In genomic region chr5:118421884-118422821, GRCm38 (mm10) we compare ENCODE assay signal across 8 mouse cellular contexts.
DNase-seq lines count a peak whose midpoint lies in the region; ATAC-seq and TF ChIP-seq lines count a peak whose summit lies in the region.

No protein-coding gene starts in this region.

- H3K4me3 ChIP-seq in heart, embryonic 12.5 days, result no peak overlapping the region
- H3K4me3 ChIP-seq in embryonic facial prominence, embryonic 15.5 days (replicated peaks), result peak overlapping the region; percentile 24
- peak overlapping the region; percentile 29 for H3K4me3 ChIP-seq in hindbrain, embryonic 14.5 days (replicated peaks; ENCODE audit: low read length)
- H3K4me3 ChIP-seq in midbrain, embryonic 10.5 days, result peak overlapping the region; percentile 45
- H3K4me3 ChIP-seq in stomach, postnatal 0 days (ENCODE audit: low read depth, low read length), result no peak overlapping the region

- peaks cover 3% of the 10 kb centered on the region; the same call in 1 of the 2 replicates for H3K27me3 ChIP-seq in heart, embryonic 12.5 days (replicated peaks)
- no peaks in the 10 kb centered on the region for H3K27me3 ChIP-seq in embryonic facial prominence, embryonic 15.5 days
- no peaks in the 10 kb centered on the region for H3K27me3 ChIP-seq in hindbrain, embryonic 14.5 days (ENCODE audit: control insufficient read depth, insufficient read depth, low read length)
- H3K27me3 ChIP-seq in midbrain, embryonic 10.5 days (ENCODE audit: low read depth, poor library complexity, severe bottlenecking), result peaks cover 29% of the 10 kb centered on the region; the same call in 1 of the 2 replicates
- H3K27me3 ChIP-seq in stomach, postnatal 0 days (ENCODE audit: control insufficient read depth, insufficient read depth, low read length), result no peaks in the 10 kb centered on the region

- TF ChIP-seq CTCF in stomach, postnatal 0 days (IDR thresholded peaks at IDR 0.05; ENCODE audit: low read depth), result no peak

- TF ChIP-seq EP300 in stomach, postnatal 0 days (optimal IDR thresholded peaks at IDR 0.05), result no peak

- peak overlapping the region; percentile 41 for H3K4me2 ChIP-seq in heart, embryonic 12.5 days
- H3K4me2 ChIP-seq in embryonic facial prominence, embryonic 15.5 days (replicated peaks), result peak overlapping the region; percentile 46
- peak overlapping the region; percentile 62 for H3K4me2 ChIP-seq in hindbrain, embryonic 14.5 days (replicated peaks)
- peak overlapping the region; percentile 30; the same call in 1 of the 2 replicates for H3K4me2 ChIP-seq in stomach, postnatal 0 days (replicated peaks; ENCODE audit: low read depth)

- peaks cover 22% of the 10 kb centered on the region for H3K4me1 ChIP-seq in heart, embryonic 12.5 days (replicated peaks)
- peaks cover 36% of the 10 kb centered on the region for H3K4me1 ChIP-seq in embryonic facial prominence, embryonic 15.5 days
- peaks cover 15% of the 10 kb centered on the region for H3K4me1 ChIP-seq in hindbrain, embryonic 14.5 days (replicated peaks; ENCODE audit: control insufficient read depth, insufficient read depth, low read length)
- H3K4me1 ChIP-seq in midbrain, embryonic 10.5 days, result peaks cover 19% of the 10 kb centered on the region
- no peaks in the 10 kb centered on the region for H3K4me1 ChIP-seq in stomach, postnatal 0 days (replicated peaks; ENCODE audit: control insufficient read depth, insufficient read depth)

- 51% methylated on average over 32 of the region's 32 CpGs for WGBS in heart, embryonic 12.5 days
- 31% methylated on average over 32 of the region's 32 CpGs for WGBS in embryonic facial prominence, embryonic 15.5 days
- WGBS in hindbrain, embryonic 14.5 days, result 41% methylated on average over 32 of the region's 32 CpGs
- WGBS in midbrain, embryonic 10.5 days, result 57% methylated on average over 31 of the region's 32 CpGs
- WGBS in stomach, postnatal 0 days, result 48% methylated on average over 32 of the region's 32 CpGs

- no peak for DNase-seq in heart, adult 9 months (ENCODE audit: low spot score in 2 of 2)
- DNase-seq in hindbrain, embryonic 14.5 days (ENCODE audit: low spot score), result peak; percentile 88
- peak; percentile 41 to 57 for DNase-seq in layer of hippocampus, postnatal 25 days (ENCODE audit: extremely low spot score in 1 of 2, low spot score in 1 of 2)
- peak; percentile 29 for DNase-seq in midbrain, embryonic 10.5 days (ENCODE audit: low spot score)
- DNase-seq in stomach, postnatal 0 days (ENCODE audit: low spot score), result peak; percentile 34

- no peaks in the 10 kb centered on the region for H3K9me3 ChIP-seq in heart, embryonic 12.5 days (replicated peaks)
- H3K9me3 ChIP-seq in embryonic facial prominence, embryonic 15.5 days (replicated peaks), result no peaks in the 10 kb centered on the region
- H3K9me3 ChIP-seq in hindbrain, embryonic 14.5 days (ENCODE audit: control insufficient read depth, low read length), result no peaks in the 10 kb centered on the region
- H3K9me3 ChIP-seq in midbrain, embryonic 10.5 days (replicated peaks), result no peaks in the 10 kb centered on the region
- no peaks in the 10 kb centered on the region for H3K9me3 ChIP-seq in stomach, postnatal 0 days (ENCODE audit: control insufficient read depth, low read length)

- H3K27ac ChIP-seq in heart, embryonic 12.5 days (ENCODE audit: poor library complexity, severe bottlenecking), result no peak overlapping the region
- H3K27ac ChIP-seq in embryonic facial prominence, embryonic 15.5 days (replicated peaks), result peak overlapping the region; percentile 72
- peak overlapping the region; percentile 91 for H3K27ac ChIP-seq in hindbrain, embryonic 14.5 days
- peak overlapping the region; percentile 72 for H3K27ac ChIP-seq in midbrain, embryonic 10.5 days (replicated peaks)
- H3K27ac ChIP-seq in stomach, postnatal 0 days (replicated peaks), result no peak overlapping the region

- no peak for ATAC-seq in heart, embryonic 12.5 days (ENCODE audit: insufficient number of reproducible peaks, low FRiP score)
- peak; percentile 80 for ATAC-seq in embryonic facial prominence, embryonic 15.5 days (ENCODE audit: insufficient number of reproducible peaks, low FRiP score, low TSS enrichment, low read depth)
- ATAC-seq in hindbrain, embryonic 14.5 days (ENCODE audit: low FRiP score), result peak; percentile 89
- ATAC-seq in stomach, postnatal 0 days (ENCODE audit: low FRiP score, low TSS enrichment), result 0 out of 2 replicates have a peak, but pooled peaks have one; percentile 28
- no peak for ATAC-seq in inflammation-experienced regulatory T-cells, adult 6 months

- H3K9ac ChIP-seq in heart, embryonic 12.5 days, result no peak overlapping the region
- no peak overlapping the region for H3K9ac ChIP-seq in embryonic facial prominence, embryonic 15.5 days
- peak overlapping the region; percentile 55 for H3K9ac ChIP-seq in hindbrain, embryonic 14.5 days
- no peak overlapping the region for H3K9ac ChIP-seq in stomach, postnatal 0 days (ENCODE audit: low read length)

- H3K36me3 ChIP-seq in heart, embryonic 12.5 days, result no peaks in the 10 kb centered on the region
- H3K36me3 ChIP-seq in embryonic facial prominence, embryonic 15.5 days, result no peaks in the 10 kb centered on the region
- no peaks in the 10 kb centered on the region for H3K36me3 ChIP-seq in hindbrain, embryonic 14.5 days (replicated peaks; ENCODE audit: control insufficient read depth, insufficient read depth)
- H3K36me3 ChIP-seq in midbrain, embryonic 10.5 days, result no peaks in the 10 kb centered on the region
- no peaks in the 10 kb centered on the region for H3K36me3 ChIP-seq in stomach, postnatal 0 days (ENCODE audit: control insufficient read depth, insufficient read depth, low read length)

Comparison
In these comparisons a context has a peak if more than half of its experiments do, and no peak if none do; other contexts are left out.
1. ATAC-seq: peak in embryonic facial prominence, embryonic 15.5 days (single experiment), hindbrain, embryonic 14.5 days (single experiment) and stomach, postnatal 0 days (single experiment); none in heart, embryonic 12.5 days (single experiment) and inflammation-experienced regulatory T-cells, adult 6 months (single experiment).
2. H3K27ac ChIP-seq: peak in embryonic facial prominence, embryonic 15.5 days (single experiment), hindbrain, embryonic 14.5 days (single experiment) and midbrain, embryonic 10.5 days (single experiment); none in heart, embryonic 12.5 days (single experiment) and stomach, postnatal 0 days (single experiment).
3. H3K4me3 ChIP-seq: peak in embryonic facial prominence, embryonic 15.5 days (single experiment), hindbrain, embryonic 14.5 days (single experiment) and midbrain, embryonic 10.5 days (single experiment); none in heart, embryonic 12.5 days (single experiment) and stomach, postnatal 0 days (single experiment).
4. DNase-seq: peak in hindbrain, embryonic 14.5 days (single experiment), layer of hippocampus, postnatal 25 days (2 of 2), midbrain, embryonic 10.5 days (single experiment) and stomach, postnatal 0 days (single experiment); none in heart, adult 9 months (0 of 2).
5. Peak in every context shown above with its lines, with median percentiles within 50 percentile points of each other: H3K4me2 ChIP-seq.